Mouse (Mus musculus) embryonic facial prominence, embryonic 10.5 days (tissue): ENCODE results near the gene Tnnt1. TPM values are rescaled to one million over a fixed set of nuclear protein-coding genes. Genes with fewer than 3 reads are reported as not detected.
"Not testable (repeated sequence)": the region's sequence is repeated elsewhere in the genome, so short reads cannot be mapped to it uniquely, and the experiment has no call there.

ENCODE experiments used
- DNase-seq: peaks from one replicate; pipeline ENCODE4 v3.0.0-alpha.2; 2017; ENCODE audit warnings: low spot score
- H3K27ac ChIP-seq: fragments of 300-500 bp; sonication (generic); replicated peaks from 2 replicates; pipeline ENCODE4 v1.5.1; 2016; ENCODE audit warnings: mild to moderate bottlenecking
- H3K27me3 ChIP-seq: fragments of 300-500 bp; sonication (generic); replicated peaks from 2 replicates; pipeline ENCODE4 v1.6.1; 2016; ENCODE audit warnings: low read depth, mild to moderate bottlenecking; ENCODE audit not compliant: poor library complexity, severe bottlenecking
- H3K36me3 ChIP-seq: fragments of 300-500 bp; sonication (generic); replicated peaks from 2 replicates; pipeline ENCODE4 v1.6.1; 2016; ENCODE audit warnings: mild to moderate bottlenecking, moderate library complexity
- H3K4me1 ChIP-seq: fragments of 300-500 bp; sonication (generic); 2 replicates; pipeline ENCODE4 v1.6.1; 2016
- H3K4me3 ChIP-seq: fragments of 300-500 bp; sonication (generic); 2 replicates; pipeline ENCODE4 v1.5.1; 2016; ENCODE audit warnings: mild to moderate bottlenecking, moderate library complexity
- H3K9me3 ChIP-seq: fragments of 300-500 bp; sonication (generic); 2 replicates; pipeline ENCODE4 v1.6.1; 2016; ENCODE audit warnings: mild to moderate bottlenecking
- WGBS: fragments of 180-500 bp; shearing (Covaris S2); methylation state at CpG from one replicate; pipeline ENCODE4 v1.1.7; 2016; 5-methylcytosine and 5-hydroxymethylcytosine counted together
- polyA plus RNA-seq: library from polyadenylated mRNA; unstranded; fragments of >200 nt; fragmentation: Nextera tagmentation; extraction: Ambion mirVana; gene quantifications from 2 replicates; pipeline ENCODE4 v1.2.1, GENCODE M21; 2016

Tnnt1 gene
- polyA plus RNA-seq, 1 experiment from 2014 or later: 10.4 TPM

DNA sequence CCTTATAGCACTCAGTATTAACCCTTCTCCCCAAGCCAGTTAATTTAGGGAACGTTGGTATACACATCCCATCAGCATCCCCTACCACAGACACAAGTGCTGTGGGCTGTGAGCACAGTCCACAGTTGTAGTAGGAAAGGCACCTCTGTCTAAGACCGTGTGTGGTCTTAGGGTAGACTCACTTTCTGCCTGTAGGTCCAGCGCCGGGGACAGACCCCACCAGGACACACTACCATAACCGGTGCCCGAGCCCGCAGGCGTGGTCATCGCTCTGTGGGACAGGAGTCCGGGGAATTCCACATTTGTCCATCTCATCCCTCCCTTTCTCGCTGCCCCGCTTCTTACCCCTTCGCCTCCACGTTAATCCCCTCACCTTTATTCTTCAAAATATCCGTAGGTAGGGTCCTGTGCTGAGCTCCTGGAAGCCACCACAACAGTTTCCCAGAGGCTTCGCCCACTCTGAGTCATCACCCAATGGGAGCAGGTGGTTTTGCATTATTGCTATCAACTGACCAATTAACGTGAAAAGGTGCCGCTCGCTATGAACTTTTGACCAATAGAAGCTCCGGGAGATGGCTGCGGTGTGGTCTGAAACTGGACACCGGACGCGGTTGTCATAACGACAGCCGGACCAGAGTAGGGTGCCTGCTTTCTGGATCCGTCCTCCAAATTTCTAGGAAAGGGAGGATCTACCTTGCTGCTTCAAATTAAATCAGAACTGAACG, 16.0 kb upstream of the Tnnt1 start, which contains the start of gene Dnaaf3:
TSS of gene Dnaaf3 (minus strand) at position 449 of the 725 bp plus-strand sequence.
- no peaks in the 10 kb centered on the region for H3K36me3 ChIP-seq
- H3K4me3 ChIP-seq: peak within 1 kb of the TSS; percentile 61
- peak within 1 kb of the TSS; percentile 45; the same call in 1 of the 2 replicates for H3K27ac ChIP-seq
- WGBS: 3% methylated on average over 28 of the region's 28 CpGs
- peaks cover 24% of the 10 kb centered on the region for H3K27me3 ChIP-seq
- H3K4me1 ChIP-seq: peaks cover 21% of the 10 kb centered on the region
- no peaks in the 10 kb centered on the region for H3K9me3 ChIP-seq
- DNase-seq: peak; percentile 91

DNA sequence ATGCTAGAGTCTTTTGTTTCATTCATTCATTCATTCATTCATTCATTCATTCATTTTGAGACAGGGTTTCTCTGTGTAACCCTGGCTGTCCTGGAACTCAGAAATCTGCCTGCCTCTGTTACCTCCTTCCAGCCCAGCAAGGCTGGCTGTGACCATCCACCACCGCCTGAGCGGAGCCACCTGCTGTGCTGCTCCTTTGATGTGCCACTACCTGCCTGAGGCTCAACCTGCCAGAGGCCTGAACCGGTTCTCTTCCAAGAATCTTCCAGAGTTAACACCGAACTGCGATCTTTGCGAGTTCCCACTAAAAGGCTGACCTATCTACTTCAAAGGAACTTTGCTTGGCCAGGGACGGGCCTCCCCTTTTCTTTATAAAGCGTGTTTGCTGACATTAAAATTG, 14.0 kb upstream of the Tnnt1 start:
- DNase-seq: not testable (repeated sequence)

DNA sequence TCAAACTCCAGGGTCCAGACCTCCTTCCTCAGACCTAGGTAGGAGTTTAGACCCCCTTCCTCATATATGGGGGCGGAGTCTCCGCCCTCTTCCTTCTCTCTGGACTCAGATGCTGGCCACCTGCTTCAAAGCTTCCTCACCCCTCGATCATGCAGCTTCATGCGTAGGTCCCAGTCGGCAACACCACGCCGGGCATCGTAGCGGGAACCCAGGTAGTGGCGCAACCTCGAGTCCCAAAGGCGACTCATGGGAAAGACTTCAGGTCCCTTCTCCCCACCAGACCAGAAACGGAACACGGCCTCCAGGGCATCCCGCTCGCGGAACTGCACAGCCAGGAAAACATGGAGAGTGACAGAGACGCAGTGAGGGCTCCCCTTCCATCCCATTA, 11.1 kb upstream of the Tnnt1 start:
- peaks cover 31% of the 10 kb centered on the region for H3K4me1 ChIP-seq
- H3K36me3 ChIP-seq: no peaks in the 10 kb centered on the region
- no peak for DNase-seq
- peak overlapping the region; percentile 52 for H3K4me3 ChIP-seq
- no peak overlapping the region; the same call in 1 of the 2 replicates for H3K27ac ChIP-seq
- peaks cover 39% of the 10 kb centered on the region for H3K27me3 ChIP-seq
- 43% methylated on average over 18 of the region's 18 CpGs for WGBS
- H3K9me3 ChIP-seq: 0 out of 2 replicates have a peak, but pooled peaks cover 3% of the 10 kb centered on the region

More for the DNA sequence above, 14.0 kb upstream of the Tnnt1 start:
- Histone ChIP-seq H3K4me1 (peaks cover 35% of the 10 kb centered on the region), H3K27me3 (peaks cover 30% of the 10 kb centered on the region)
- not testable (repeated sequence) for H3K36me3 ChIP-seq, H3K4me3 ChIP-seq, H3K9me3 ChIP-seq, H3K27ac ChIP-seq
- 44% methylated on average over 8 of the region's 8 CpGs for WGBS

DNA sequence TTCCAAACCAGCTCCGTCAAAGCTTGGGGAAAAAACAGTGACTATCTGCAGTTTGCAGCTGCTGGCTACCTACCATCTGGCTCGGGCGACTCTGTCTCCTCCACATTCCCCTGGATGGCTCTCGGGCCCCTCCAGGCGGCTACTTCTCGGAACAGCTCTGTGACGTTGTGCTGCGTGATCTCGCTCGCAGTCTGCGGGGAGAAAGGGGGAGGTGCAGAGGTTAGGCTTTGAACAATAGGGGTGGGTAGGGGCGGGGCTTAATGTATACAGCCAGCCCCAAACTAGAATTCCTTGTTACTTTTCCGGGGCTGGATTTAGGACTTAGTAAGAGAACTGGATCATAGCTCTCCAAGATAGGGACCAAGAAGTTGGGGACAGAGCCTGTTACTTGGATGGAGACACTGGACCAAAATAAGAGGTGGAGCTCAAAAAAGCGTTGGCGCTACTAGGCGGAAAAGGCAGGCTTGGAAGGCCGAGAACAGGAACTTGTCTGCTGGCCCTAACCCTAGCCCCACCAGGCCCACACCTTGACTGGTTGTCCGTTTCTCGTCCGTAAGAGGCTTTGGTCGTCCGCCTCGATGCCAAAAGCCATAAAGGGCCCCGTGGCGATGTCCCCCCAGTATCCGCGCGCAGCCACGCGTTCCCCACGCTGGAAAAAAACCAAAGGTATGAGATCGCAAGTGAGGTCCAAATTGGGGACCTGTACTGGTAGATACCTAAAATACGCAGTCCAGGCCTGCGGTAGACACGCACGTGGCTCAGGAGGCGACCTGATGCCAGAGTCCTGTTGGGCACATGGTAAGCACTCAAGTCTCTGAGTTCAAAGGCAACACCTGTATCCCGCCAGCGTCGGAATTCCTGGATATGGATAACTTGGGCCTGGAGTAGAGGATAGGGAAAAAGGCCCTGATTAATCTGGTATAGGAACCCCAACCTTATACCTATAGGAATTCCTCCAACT, 10.4 kb upstream of the Tnnt1 start:
- Histone ChIP-seq H3K27me3 (peaks cover 46% of the 10 kb centered on the region), H3K27ac (peak overlapping the region; percentile 81), H3K4me3 (peak overlapping the region; percentile 52)

DNA sequence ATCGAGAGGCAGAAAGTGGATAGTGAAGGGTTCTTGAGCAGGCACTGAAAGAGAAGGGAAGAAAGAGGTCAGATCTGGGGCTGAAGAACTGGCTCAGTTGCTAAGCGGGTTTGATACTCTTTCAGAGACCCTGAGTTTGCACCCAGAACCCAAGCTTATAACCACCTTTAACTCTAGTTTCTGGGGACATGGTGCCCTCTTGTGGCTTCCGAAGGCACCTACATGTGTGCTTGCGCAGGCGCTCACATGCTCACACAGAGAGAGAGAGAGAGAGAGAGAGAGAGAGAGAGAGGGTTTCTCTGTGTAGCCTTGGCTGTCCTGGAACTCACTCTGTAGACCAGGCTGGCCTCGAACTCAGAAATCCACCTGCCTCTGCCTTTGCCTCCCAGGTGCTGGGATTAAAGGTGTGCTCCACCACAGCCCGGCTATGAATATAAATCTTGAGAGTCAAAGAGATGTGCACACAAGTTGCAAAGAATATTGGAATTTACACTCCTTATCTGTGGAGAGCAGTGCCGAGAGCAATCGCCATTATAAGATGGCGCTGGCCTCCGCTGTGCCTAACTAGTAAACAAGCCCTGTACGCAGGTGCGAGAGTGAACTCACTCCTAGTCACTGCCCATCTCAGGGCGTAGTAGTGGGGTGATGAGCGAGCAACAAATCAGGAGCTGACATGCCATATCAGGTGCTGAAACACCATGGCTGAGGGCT, 8.2 kb upstream of the Tnnt1 start, which contains the start of gene Tnni3:
TSS of gene Tnni3 (minus strand) at position 18 of the 711 bp plus-strand sequence.
- not testable (repeated sequence) for H3K27ac ChIP-seq, H3K36me3 ChIP-seq, H3K4me3 ChIP-seq, H3K9me3 ChIP-seq
- 70% methylated on average over 15 of the region's 15 CpGs for WGBS
- peaks cover 56% of the 10 kb centered on the region for H3K27me3 ChIP-seq
- peaks cover 36% of the 10 kb centered on the region for H3K4me1 ChIP-seq
- DNase-seq: peak; percentile 71

More for the DNA sequence above, 10.4 kb upstream of the Tnnt1 start:
- no peaks in the 10 kb centered on the region for H3K36me3 ChIP-seq
- 0 out of 2 replicates have a peak, but pooled peaks cover 3% of the 10 kb centered on the region for H3K9me3 ChIP-seq
- WGBS: 24% methylated on average over 40 of the region's 40 CpGs
- H3K4me1 ChIP-seq: peaks cover 26% of the 10 kb centered on the region
- DNase-seq: peak; percentile 93

DNA sequence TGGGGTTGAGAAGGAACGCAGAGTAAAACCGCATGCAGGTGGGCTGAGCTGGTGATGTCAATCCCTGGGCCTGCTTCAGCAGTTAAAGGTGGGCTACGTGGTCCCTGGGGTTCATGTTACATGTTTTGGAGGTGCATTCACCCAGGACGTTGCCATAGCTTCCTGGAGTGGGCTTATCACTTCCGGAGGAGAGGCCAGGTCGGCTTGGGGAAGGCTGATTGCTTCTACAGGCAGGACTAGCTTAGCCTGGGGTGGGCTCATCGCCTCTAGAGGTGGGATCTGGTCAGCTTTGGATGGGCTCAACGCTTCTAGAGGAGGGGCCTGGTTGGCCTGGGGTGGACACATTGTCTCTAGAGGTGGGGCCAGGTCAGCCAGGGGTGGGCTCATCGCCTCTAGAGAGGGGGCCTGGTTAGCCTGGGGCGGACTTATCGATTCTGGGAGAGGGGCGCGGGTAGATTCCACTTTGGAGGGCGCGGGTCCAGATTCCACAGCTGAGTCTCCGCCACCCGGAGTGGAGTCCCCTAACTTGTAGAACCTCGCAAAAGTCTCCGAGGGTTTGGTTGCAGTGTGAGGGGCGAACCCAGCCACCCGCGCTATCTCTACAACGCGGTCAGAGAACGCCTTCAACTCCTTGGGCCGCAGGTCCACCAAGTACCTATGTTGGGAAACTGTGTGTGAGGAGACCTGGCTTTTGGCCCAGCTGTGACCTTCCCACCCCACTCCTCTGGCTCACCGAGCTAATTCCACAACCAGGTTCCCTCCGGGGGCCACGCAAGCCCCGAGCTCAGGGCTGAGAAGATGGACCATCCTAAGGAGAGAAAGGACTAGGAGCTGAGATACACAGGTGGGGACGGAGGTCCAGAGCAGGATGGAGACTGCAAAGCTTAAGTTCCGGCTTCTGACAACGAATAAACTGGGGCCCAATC, 7.3 kb upstream of the Tnnt1 start:
- 88% methylated on average over 33 of the region's 33 CpGs for WGBS
- no peak overlapping the region for H3K27ac ChIP-seq
- 0 out of 2 replicates have a peak, but pooled peaks cover 3% of the 10 kb centered on the region for H3K9me3 ChIP-seq
- H3K27me3 ChIP-seq: peaks cover 47% of the 10 kb centered on the region
- DNase-seq: no peak
- no peaks in the 10 kb centered on the region for H3K36me3 ChIP-seq
- peaks cover 36% of the 10 kb centered on the region for H3K4me1 ChIP-seq
- H3K4me3 ChIP-seq: no peak overlapping the region

DNA sequence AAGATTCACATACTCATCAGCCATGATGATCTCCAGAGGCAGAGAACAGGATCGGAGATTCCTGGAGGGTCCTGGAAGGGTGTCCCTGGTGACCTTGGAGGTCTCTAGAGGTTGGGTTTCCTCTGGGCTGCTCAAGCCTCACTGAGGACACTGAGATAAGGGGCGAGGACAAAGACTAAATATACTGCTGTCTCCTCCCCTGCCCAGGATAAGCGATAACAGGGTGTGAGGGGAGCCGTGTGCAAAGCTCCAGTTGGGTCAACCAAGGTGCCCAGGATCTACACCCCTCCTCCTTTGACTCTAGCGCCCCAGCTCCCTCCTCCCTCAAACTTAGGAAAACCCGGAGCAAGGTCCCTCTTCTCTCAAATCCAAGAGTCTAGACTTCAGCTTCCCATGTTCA, 6.1 kb upstream of the Tnnt1 start:
- H3K27me3 ChIP-seq: peaks cover 35% of the 10 kb centered on the region
- no peaks in the 10 kb centered on the region for H3K36me3 ChIP-seq
- peaks cover 30% of the 10 kb centered on the region for H3K4me1 ChIP-seq
- H3K9me3 ChIP-seq: 0 out of 2 replicates have a peak, but pooled peaks cover 3% of the 10 kb centered on the region
- 85% methylated on average over 6 of the region's 6 CpGs for WGBS
- peak overlapping the region; percentile 49; the same call in 1 of the 2 replicates for H3K4me3 ChIP-seq
- DNase-seq: no peak
- no peak overlapping the region for H3K27ac ChIP-seq

DNA sequence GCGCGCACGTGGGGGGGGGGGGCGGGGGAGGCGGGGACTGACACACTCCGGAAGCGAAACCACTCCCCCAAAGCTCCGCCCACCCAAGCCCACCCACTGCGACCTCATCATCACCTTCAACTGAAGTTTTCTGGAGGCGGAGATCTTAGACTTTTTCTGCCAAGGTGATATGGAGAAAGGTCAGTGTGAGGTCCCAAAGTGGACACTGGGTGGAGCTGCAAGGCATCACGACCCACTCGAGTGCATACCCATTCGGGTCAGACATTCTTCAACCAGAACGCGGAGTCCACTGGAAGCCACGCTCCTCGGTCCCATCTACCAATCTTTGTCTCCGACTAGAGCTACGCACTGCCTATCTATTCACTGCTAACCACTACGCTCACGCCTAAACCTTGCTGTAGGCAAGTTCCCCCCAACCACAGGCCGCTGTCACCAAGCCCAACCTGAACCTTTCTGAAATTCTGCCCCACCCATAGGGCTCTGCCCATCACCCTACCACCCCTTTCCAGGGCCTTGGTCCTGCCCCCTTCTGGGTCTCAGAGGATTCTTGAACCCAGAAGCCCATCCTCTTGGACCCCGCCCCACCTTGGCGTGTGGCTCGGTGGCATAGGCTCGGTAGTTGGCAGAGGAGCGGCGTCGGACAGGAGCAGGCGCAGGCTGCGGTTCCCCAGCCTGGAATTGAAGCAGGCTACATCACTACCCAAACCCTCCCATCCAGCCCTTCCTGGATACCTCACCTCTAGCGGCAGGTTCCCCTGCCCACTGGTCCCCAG, 5.2 kb upstream of the Tnnt1 start:
- H3K27ac ChIP-seq: no peak overlapping the region
- WGBS: 31% methylated on average over 32 of the region's 32 CpGs
- DNase-seq: peak; percentile 66
- H3K9me3 ChIP-seq: 0 out of 2 replicates have a peak, but pooled peaks cover 3% of the 10 kb centered on the region
- peaks cover 24% of the 10 kb centered on the region for H3K4me1 ChIP-seq
- no peaks in the 10 kb centered on the region for H3K36me3 ChIP-seq
- H3K4me3 ChIP-seq: peak overlapping the region; percentile 49
- peaks cover 29% of the 10 kb centered on the region for H3K27me3 ChIP-seq

DNA sequence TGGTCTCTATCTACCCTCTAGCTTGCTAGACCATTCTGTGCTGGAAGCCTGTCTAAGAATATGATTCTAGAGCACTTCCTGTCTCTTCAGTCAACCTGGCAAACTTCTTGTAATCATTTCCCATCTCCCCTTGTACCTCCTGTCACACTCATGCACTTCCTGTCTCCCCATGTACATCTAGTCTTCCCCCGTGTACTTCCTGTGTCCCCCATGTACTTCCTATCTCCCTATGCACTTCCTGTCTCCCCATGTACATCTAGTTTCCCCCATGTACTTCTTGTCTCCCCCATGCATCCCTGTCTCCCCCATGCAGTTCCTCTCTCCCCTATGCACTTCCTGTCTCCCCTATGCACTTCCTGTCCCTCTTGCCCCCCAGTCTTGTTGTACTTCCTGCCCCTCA, 2.3 kb upstream of the Tnnt1 start:
- H3K27me3 ChIP-seq: peaks cover 29% of the 10 kb centered on the region
- WGBS: 63% methylated on average over 1 of the region's 1 CpGs
- no peak for DNase-seq

DNA sequence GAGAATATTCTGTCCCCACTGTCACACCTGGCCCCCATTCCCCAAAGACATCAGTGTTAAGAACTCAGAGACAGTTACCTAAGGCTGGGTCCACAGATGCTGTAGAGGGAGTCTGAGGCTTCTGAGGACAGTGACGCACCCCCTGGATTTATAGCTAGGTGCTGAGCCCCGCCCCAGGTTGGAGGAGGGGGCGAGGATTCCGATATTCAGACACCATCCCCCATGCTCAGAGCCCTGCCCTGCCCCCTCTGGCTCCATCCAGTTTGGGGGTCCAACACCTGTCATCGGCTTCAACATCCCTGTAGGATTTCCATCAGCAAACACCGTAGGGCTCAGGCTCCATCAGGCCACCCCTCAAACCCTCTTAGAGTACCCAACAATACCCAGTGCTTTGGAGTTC, 329 bp downstream of the Tnnt1 start:
- Histone ChIP-seq H3K27ac (peak overlapping the region; percentile 71), H3K27me3 (peaks cover 9% of the 10 kb centered on the region), H3K4me3 (peak overlapping the region; percentile 8; the same call in 1 of the 2 replicates), H3K4me1 (peaks cover 29% of the 10 kb centered on the region), H3K9me3 (no peaks in the 10 kb centered on the region), H3K36me3 (no peaks in the 10 kb centered on the region)
- no peak for DNase-seq
- 62% methylated on average over 6 of the region's 6 CpGs for WGBS

More for the DNA sequence above, 2.3 kb upstream of the Tnnt1 start:
- no peak overlapping the region for H3K4me3 ChIP-seq
- peaks cover 35% of the 10 kb centered on the region for H3K4me1 ChIP-seq
- no peaks in the 10 kb centered on the region for H3K36me3 ChIP-seq
- H3K9me3 ChIP-seq: no peaks in the 10 kb centered on the region
- no peak overlapping the region for H3K27ac ChIP-seq
